Mouse (Mus musculus): Measurements from ENCODE around the gene Cdh23. TPM values are rescaled to one million over a fixed set of nuclear protein-coding genes. Genes with fewer than 3 reads are reported as not detected.
A peak's percentile ranks its signal among the peaks of the same experiment; 100 is the strongest.

Cdh23 gene
- polyA plus RNA-seq, 1 experiment from 2014 or later: 0.25 TPM

GRCm38 (mm10) chr10:60498538-60498937, 197.8 kb downstream of the Cdh23 start:
- Histone ChIP-seq H3K4me3 (replicated peaks; ENCODE audit: low read depth, low read length) (no peak overlapping the region), H3K9ac (ENCODE audit: low read depth, low read length) (no peak overlapping the region), H3K36me3 (ENCODE audit: insufficient read depth, low read length) (no peaks in the 10 kb centered on the region), H3K27ac (no peak overlapping the region), H3K4me2 (ENCODE audit: low read length) (no peak overlapping the region), H3K9me3 (replicated peaks; ENCODE audit: low read length) (no peaks in the 10 kb centered on the region), H3K27me3 (ENCODE audit: insufficient read depth, low read length) (no peaks in the 10 kb centered on the region), H3K4me1 (replicated peaks; ENCODE audit: insufficient read depth, low read length) (no peaks in the 10 kb centered on the region)
- WGBS: 12% methylated on average over 4 of the region's 4 CpGs
- no peak for DNase-seq (ENCODE audit: low spot score)
- ATAC-seq (replicated peaks; ENCODE audit: low FRiP score, low read depth): no peak
- no peak for TF ChIP-seq CTCF (IDR thresholded peaks at IDR 0.05; ENCODE audit: low read depth)

- 15% methylated on average over 6 of the region's 6 CpGs for WGBS
- Histone ChIP-seq H3K4me1 (replicated peaks; ENCODE audit: insufficient read depth, low read length) (no peaks in the 10 kb centered on the region), H3K9me3 (replicated peaks; ENCODE audit: low read length) (no peaks in the 10 kb centered on the region), H3K4me2 (ENCODE audit: low read length) (no peak overlapping the region), H3K4me3 (replicated peaks; ENCODE audit: low read depth, low read length) (no peak overlapping the region), H3K9ac (ENCODE audit: low read depth, low read length) (no peak overlapping the region), H3K36me3 (ENCODE audit: insufficient read depth, low read length) (no peaks in the 10 kb centered on the region), H3K27ac (no peak overlapping the region), H3K27me3 (ENCODE audit: insufficient read depth, low read length) (no peaks in the 10 kb centered on the region)
- ATAC-seq (replicated peaks; ENCODE audit: low FRiP score, low read depth): no peak
- no peak for DNase-seq (ENCODE audit: low spot score)
- TF ChIP-seq CTCF (IDR thresholded peaks at IDR 0.05; ENCODE audit: low read depth): no peak
These were observed 201.2 kb downstream of the Cdh23 start for GRCm38 (mm10) chr10:60495070-60495469.

GRCm38 (mm10) chr10:60491538-60491937, 204.8 kb downstream of the Cdh23 start:
- Histone ChIP-seq H3K36me3 (ENCODE audit: insufficient read depth, low read length) (no peaks in the 10 kb centered on the region), H3K9ac (ENCODE audit: low read depth, low read length) (no peak overlapping the region), H3K4me3 (replicated peaks; ENCODE audit: low read depth, low read length) (no peak overlapping the region), H3K4me1 (replicated peaks; ENCODE audit: insufficient read depth, low read length) (no peaks in the 10 kb centered on the region), H3K4me2 (ENCODE audit: low read length) (no peak overlapping the region), H3K9me3 (replicated peaks; ENCODE audit: low read length) (no peaks in the 10 kb centered on the region), H3K27me3 (ENCODE audit: insufficient read depth, low read length) (no peaks in the 10 kb centered on the region), H3K27ac (no peak overlapping the region)
- ATAC-seq (replicated peaks; ENCODE audit: low FRiP score, low read depth) (no peak), DNase-seq (ENCODE audit: low spot score) (no peak)
- no peak for TF ChIP-seq CTCF (IDR thresholded peaks at IDR 0.05; ENCODE audit: low read depth)
- WGBS: 58% methylated on average over 2 of the region's 2 CpGs

- ATAC-seq (replicated peaks; ENCODE audit: low FRiP score, low read depth): no peak
These were observed 214.9 kb downstream of the Cdh23 start for GRCm38 (mm10) chr10:60481381-60481780.

GRCm38 (mm10) chr10:60474549-60474948, 221.7 kb downstream of the Cdh23 start:
- WGBS: 59% methylated on average over 5 of the region's 5 CpGs
- H3K4me3 ChIP-seq (replicated peaks; ENCODE audit: low read depth, low read length): no peak overlapping the region
- no peak overlapping the region for H3K9ac ChIP-seq (ENCODE audit: low read depth, low read length)

More at GRCm38 (mm10) chr10:60481381-60481780, 214.9 kb downstream of the Cdh23 start:
- H3K27ac ChIP-seq: no peak overlapping the region
- 90% methylated on average over 6 of the region's 6 CpGs for WGBS
- H3K4me1 ChIP-seq (replicated peaks; ENCODE audit: insufficient read depth, low read length): no peaks in the 10 kb centered on the region
- no peaks in the 10 kb centered on the region for H3K9me3 ChIP-seq (replicated peaks; ENCODE audit: low read length)
- H3K4me2 ChIP-seq (ENCODE audit: low read length): no peak overlapping the region
- no peak for DNase-seq (ENCODE audit: low spot score)
- no peak for TF ChIP-seq CTCF (IDR thresholded peaks at IDR 0.05; ENCODE audit: low read depth)
- no peak overlapping the region for H3K9ac ChIP-seq (ENCODE audit: low read depth, low read length)
- no peaks in the 10 kb centered on the region for H3K27me3 ChIP-seq (ENCODE audit: insufficient read depth, low read length)
- no peak overlapping the region for H3K4me3 ChIP-seq (replicated peaks; ENCODE audit: low read depth, low read length)
- H3K36me3 ChIP-seq (ENCODE audit: insufficient read depth, low read length): no peaks in the 10 kb centered on the region

GRCm38 (mm10) chr10:60473782-60474322, 222.4 kb downstream of the Cdh23 start:
- 48% methylated on average over 9 of the region's 9 CpGs for WGBS
- H3K4me3 ChIP-seq (replicated peaks; ENCODE audit: low read depth, low read length): no peak overlapping the region
- H3K27ac ChIP-seq: no peak overlapping the region
- no peaks in the 10 kb centered on the region for H3K36me3 ChIP-seq (ENCODE audit: insufficient read depth, low read length)
- DNase-seq (ENCODE audit: low spot score) (no peak), ATAC-seq (replicated peaks; ENCODE audit: low FRiP score, low read depth) (no peak)
- H3K27me3 ChIP-seq (ENCODE audit: insufficient read depth, low read length): no peaks in the 10 kb centered on the region
- H3K4me1 ChIP-seq (replicated peaks; ENCODE audit: insufficient read depth, low read length): no peaks in the 10 kb centered on the region
- H3K9ac ChIP-seq (ENCODE audit: low read depth, low read length): no peak overlapping the region
- no peak for TF ChIP-seq CTCF (IDR thresholded peaks at IDR 0.05; ENCODE audit: low read depth)
- H3K4me2 ChIP-seq (ENCODE audit: low read length): no peak overlapping the region
- H3K9me3 ChIP-seq (replicated peaks; ENCODE audit: low read length): no peaks in the 10 kb centered on the region

More at GRCm38 (mm10) chr10:60474549-60474948, 221.7 kb downstream of the Cdh23 start:
- Histone ChIP-seq H3K27ac (no peak overlapping the region), H3K4me2 (ENCODE audit: low read length) (no peak overlapping the region), H3K27me3 (ENCODE audit: insufficient read depth, low read length) (no peaks in the 10 kb centered on the region), H3K36me3 (ENCODE audit: insufficient read depth, low read length) (no peaks in the 10 kb centered on the region), H3K4me1 (replicated peaks; ENCODE audit: insufficient read depth, low read length) (no peaks in the 10 kb centered on the region), H3K9me3 (replicated peaks; ENCODE audit: low read length) (no peaks in the 10 kb centered on the region)
- TF ChIP-seq CTCF (IDR thresholded peaks at IDR 0.05; ENCODE audit: low read depth): no peak
- no peak for ATAC-seq (replicated peaks; ENCODE audit: low FRiP score, low read depth)
- DNase-seq (ENCODE audit: low spot score): no peak

- TF ChIP-seq CTCF (IDR thresholded peaks at IDR 0.05; ENCODE audit: low read depth): no peak
- DNase-seq (ENCODE audit: low spot score) (peak; percentile 30), ATAC-seq (replicated peaks; ENCODE audit: low FRiP score, low read depth) (peak; percentile 73; the same call in 1 of the 2 replicates)
- Histone ChIP-seq H3K36me3 (ENCODE audit: insufficient read depth, low read length) (no peaks in the 10 kb centered on the region), H3K9ac (ENCODE audit: low read depth, low read length) (no peak overlapping the region), H3K4me1 (replicated peaks; ENCODE audit: insufficient read depth, low read length) (no peaks in the 10 kb centered on the region), H3K4me2 (ENCODE audit: low read length) (no peak overlapping the region), H3K4me3 (replicated peaks; ENCODE audit: low read depth, low read length) (no peak overlapping the region), H3K27ac (no peak overlapping the region), H3K27me3 (ENCODE audit: insufficient read depth, low read length) (no peaks in the 10 kb centered on the region), H3K9me3 (replicated peaks; ENCODE audit: low read length) (no peaks in the 10 kb centered on the region)
- 17% methylated on average over 4 of the region's 4 CpGs for WGBS
These were observed 228.5 kb downstream of the Cdh23 start for GRCm38 (mm10) chr10:60467752-60468151.

All from kidney, postnatal 0 days (tissue).